Mouse (Mus musculus) ES-Bruce4 (cell line): Measurements from ENCODE around the gene Gm281. TPM values are rescaled to one million over a fixed set of nuclear protein-coding genes. Genes with fewer than 3 reads are reported as not detected.
A peak's percentile ranks its signal among the peaks of the same experiment; 100 is the strongest.

ENCODE experiments used
- H3K27ac ChIP-seq: 2 replicates; pipeline ENCODE4 v1.5.1; 2012; ENCODE audit warnings: low read length, inconsistent platforms; ENCODE audit not compliant: insufficient read depth
- H3K27me3 ChIP-seq: 2 replicates; pipeline ENCODE4 v1.6.1; 2012; ENCODE audit warnings: mild to moderate bottlenecking, low read length, inconsistent platforms; ENCODE audit not compliant: control insufficient read depth, poor library complexity, insufficient read depth, severe bottlenecking
- H3K36me3 ChIP-seq: 2 replicates; pipeline ENCODE4 v1.6.1; 2012; ENCODE audit warnings: inconsistent platforms, mild to moderate bottlenecking, low read length, moderate library complexity; ENCODE audit not compliant: control insufficient read depth, poor library complexity, insufficient read depth, severe bottlenecking
- H3K4me1 ChIP-seq: one replicate; pipeline ENCODE4 v1.8.1; 2011; ENCODE audit warnings: low read length; ENCODE audit not compliant: control insufficient read depth, insufficient read depth
- H3K4me3 ChIP-seq: 2 replicates; pipeline ENCODE4 v1.5.1; 2011; ENCODE audit warnings: low read depth, mild to moderate bottlenecking, low read length
- H3K9ac ChIP-seq: 2 replicates; pipeline ENCODE4 v1.6.1; 2012; ENCODE audit warnings: low read depth, mild to moderate bottlenecking, inconsistent platforms; ENCODE audit not compliant: poor library complexity, severe bottlenecking
- H3K9me3 ChIP-seq: replicated peaks from 2 replicates; pipeline ENCODE4 v1.6.1; 2012; ENCODE audit warnings: mild to moderate bottlenecking, low read length, inconsistent platforms; ENCODE audit not compliant: control insufficient read depth, poor library complexity, insufficient read depth, severe bottlenecking
- CTCF ChIP-seq: IDR thresholded peaks from one replicate; pipeline ENCODE4 v1.8.1; 2011; ENCODE audit warnings: low read depth, low read length
- EP300 ChIP-seq: IDR thresholded peaks from 2 replicates; pipeline ENCODE4 v1.6.1; 2011; ENCODE audit warnings: low read depth, low read length; ENCODE audit not compliant: insufficient read depth
- POLR2A ChIP-seq: IDR thresholded peaks from one replicate; pipeline ENCODE4 v1.8.1; 2011; ENCODE audit warnings: low read length; ENCODE audit not compliant: insufficient read depth
- polyA plus RNA-seq: library from polyadenylated mRNA; stranded (reverse); fragments of >200 nt; gene quantifications from 2 replicates; pipeline ENCODE4 v1.2.4, GENCODE M21; 2011; ENCODE audit warnings: low read depth; ENCODE audit not compliant: missing spikeins, insufficient read depth, insufficient read length

The Gm281 gene
- polyA plus RNA-seq, 1 experiment: not detected

DNA sequence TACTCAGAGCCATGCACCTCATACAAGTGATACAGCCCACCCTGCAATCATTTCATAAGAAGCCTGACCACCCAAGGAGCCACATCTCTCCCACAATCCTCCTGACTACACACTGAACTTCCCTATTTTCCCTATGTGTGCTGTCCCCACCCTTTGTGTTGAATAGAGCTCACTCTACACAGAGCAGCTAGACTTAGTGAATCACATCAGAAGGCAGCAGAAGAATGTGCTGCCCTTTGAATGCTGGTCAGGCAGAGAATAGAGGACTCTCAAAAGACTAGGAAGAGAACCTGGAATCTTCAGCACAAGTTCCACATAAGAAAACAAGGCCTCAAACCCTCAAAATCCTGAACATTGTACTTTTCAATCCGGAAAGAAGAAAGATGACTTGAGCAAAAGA lies 7.8 kb downstream of the Gm281 start:
- Histone ChIP-seq H3K4me3 (no peak overlapping the region), H3K9ac (no peak overlapping the region), H3K27me3 (no peaks in the 10 kb centered on the region), H3K9me3 (0 out of 2 replicates have a peak, but pooled peaks cover 2% of the 10 kb centered on the region), H3K36me3 (no peaks in the 10 kb centered on the region), H3K27ac (peak overlapping the region; percentile 3), H3K4me1 (peaks cover 2% of the 10 kb centered on the region)
- TF ChIP-seq EP300 (no peak), POLR2A (no peak), CTCF (no peak)

DNA sequence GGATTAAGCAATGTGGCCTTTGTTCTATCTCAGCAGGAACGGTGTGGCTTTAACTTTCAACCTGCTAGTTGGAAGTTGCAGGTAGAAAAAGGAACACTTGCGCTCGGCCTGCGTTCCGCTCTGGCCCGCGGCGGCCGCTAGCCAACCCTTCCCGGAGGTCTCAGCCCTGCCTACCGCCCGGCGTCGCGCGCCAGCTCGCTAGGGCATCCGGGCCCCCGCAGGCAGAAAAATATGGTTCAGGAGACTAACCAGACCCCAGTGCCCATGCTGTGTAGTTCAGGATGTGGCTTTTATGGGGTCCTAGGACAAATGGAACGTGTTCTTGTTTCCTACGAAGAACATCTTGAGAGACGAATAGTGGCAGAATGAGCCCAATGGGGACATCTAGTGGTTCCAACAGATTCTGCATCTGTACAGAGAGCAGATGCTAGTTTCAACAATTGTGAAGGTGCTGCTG lies 12.6 kb downstream of the Gm281 start:
- Histone ChIP-seq H3K27ac (peak overlapping the region; percentile 65; the same call in 1 of the 2 replicates), H3K9me3 (no peaks in the 10 kb centered on the region), H3K9ac (peak overlapping the region; percentile 67), H3K4me1 (no peaks in the 10 kb centered on the region), H3K4me3 (peak overlapping the region; percentile 62), H3K36me3 (no peaks in the 10 kb centered on the region), H3K27me3 (no peaks in the 10 kb centered on the region)
- TF ChIP-seq EP300: no peak
- TF ChIP-seq CTCF: no peak
- TF ChIP-seq POLR2A: no peak

DNA sequence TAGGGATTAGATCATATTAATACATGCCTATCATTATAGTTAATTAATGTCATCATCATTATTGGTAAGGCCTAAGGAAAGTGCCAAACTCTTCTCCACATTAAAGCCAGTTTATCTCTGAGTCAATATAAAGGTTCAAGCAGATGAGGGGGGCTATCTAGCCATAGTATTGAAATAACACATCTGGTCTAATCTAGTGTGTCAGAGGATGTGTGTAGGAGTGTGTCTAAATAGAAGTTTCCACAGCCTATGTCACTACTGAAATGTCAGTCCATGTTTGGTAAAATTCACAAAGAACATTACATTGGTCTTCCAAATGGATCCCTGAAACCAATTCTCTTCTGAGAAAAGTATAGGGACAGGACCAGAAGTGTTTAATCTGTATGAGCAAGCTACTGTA lies 19.1 kb downstream of the Gm281 start:
- Histone ChIP-seq H3K27ac (no peak overlapping the region), H3K4me3 (no peak overlapping the region), H3K9ac (no peak overlapping the region), H3K4me1 (no peaks in the 10 kb centered on the region), H3K9me3 (no peaks in the 10 kb centered on the region), H3K27me3 (no peaks in the 10 kb centered on the region), H3K36me3 (no peaks in the 10 kb centered on the region)
- no peak for TF ChIP-seq POLR2A
- no peak for TF ChIP-seq CTCF
- TF ChIP-seq EP300: no peak

DNA sequence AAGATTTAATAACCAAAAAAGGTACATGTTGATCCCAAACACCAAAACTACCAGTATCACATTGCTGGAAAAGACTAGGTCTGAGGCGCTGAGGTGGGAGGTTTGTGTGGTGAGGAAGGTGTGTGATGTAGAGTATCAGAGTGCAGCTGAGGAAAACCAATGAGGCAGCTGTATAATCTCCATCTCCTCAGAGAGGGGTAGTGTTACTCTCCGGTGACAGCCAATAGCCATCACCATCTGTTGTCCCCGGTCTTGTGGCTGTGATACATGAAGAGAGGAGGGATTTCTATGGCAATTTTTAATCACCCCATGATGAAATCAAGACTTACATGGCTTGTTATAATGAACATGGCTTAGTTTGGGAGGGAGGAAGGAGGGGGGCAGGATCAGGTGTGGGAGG lies 20.5 kb downstream of the Gm281 start:
- TF ChIP-seq POLR2A: no peak
- TF ChIP-seq CTCF: no peak
- TF ChIP-seq EP300: no peak
- Histone ChIP-seq H3K9ac (no peak overlapping the region), H3K27me3 (no peaks in the 10 kb centered on the region), H3K4me1 (no peaks in the 10 kb centered on the region), H3K9me3 (no peaks in the 10 kb centered on the region), H3K4me3 (no peak overlapping the region), H3K36me3 (no peaks in the 10 kb centered on the region), H3K27ac (no peak overlapping the region)

DNA sequence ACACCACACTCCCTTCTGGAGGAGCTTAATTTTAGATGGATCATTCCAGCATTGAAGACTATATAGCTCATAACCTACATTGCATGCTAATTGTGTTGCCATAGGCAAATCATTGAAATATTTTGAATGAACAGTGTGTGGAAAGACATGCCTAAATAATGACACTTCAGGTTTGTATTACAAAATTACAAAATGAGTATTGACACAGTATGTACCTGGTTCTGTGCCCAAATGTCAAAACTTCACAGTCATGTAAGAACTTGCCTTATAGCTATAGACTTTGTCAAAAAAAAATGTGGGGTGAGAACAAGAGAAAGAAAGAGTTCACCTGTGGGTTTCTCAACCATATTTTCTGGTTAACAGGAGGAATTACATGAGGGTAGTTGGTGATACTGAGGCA lies 52.9 kb downstream of the Gm281 start:
- H3K9me3 ChIP-seq: no peaks in the 10 kb centered on the region
- TF ChIP-seq EP300 (no peak), CTCF (no peak), POLR2A (no peak)
- H3K27ac ChIP-seq: no peak overlapping the region
- no peak overlapping the region for H3K4me3 ChIP-seq
- no peaks in the 10 kb centered on the region for H3K27me3 ChIP-seq
- H3K4me1 ChIP-seq: no peaks in the 10 kb centered on the region
- no peaks in the 10 kb centered on the region for H3K36me3 ChIP-seq
- no peak overlapping the region for H3K9ac ChIP-seq

DNA sequence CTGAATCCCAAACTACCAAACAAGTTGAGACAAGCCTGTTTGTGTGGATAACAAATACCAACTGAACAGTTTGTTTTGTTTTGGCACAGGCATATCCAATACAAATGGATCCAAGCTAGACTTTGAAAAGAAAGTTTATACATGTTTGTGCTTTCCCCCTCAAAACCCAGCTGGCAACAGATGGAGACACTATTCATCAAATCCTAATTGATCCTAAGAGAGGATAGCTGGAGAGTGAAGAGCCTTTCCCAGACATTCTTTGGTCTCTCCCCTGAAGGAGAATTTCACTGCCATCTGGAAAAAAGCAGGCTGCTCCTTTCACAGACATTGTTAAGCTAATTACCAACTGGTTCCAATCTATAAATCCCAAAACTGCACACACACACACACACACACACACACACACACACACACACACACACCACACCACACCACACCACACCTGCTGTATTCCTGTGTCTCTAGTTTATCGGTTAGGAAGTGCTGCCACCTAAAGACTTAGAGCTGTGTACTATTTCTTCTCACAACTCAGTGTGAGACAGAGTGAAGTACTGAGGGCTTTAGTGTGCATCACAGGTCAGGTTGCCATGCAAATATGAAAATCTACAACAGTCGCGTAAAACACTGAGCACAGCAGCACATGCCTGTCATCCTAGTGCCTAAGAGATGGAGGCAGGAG lies 101.3 kb downstream of the Gm281 start:
- no peak overlapping the region for H3K27ac ChIP-seq
- TF ChIP-seq EP300 (no peak), CTCF (no peak), POLR2A (no peak)
- H3K9me3 ChIP-seq: no peaks in the 10 kb centered on the region

More for the DNA sequence above, 101.3 kb downstream of the Gm281 start:
- Histone ChIP-seq H3K4me1 (no peaks in the 10 kb centered on the region), H3K4me3 (no peak overlapping the region), H3K9ac (no peak overlapping the region), H3K36me3 (no peaks in the 10 kb centered on the region), H3K27me3 (no peaks in the 10 kb centered on the region)
